Mouse (Mus musculus): ENCODE measurements around the gene Vmn2r112. TPM values are rescaled to one million over a fixed set of nuclear protein-coding genes. Genes with fewer than 3 reads are reported as not detected.
"Not testable (repeated sequence)": the region's sequence is repeated elsewhere in the genome, so short reads cannot be mapped to it uniquely, and the experiment has no call there.

Vmn2r112 gene
- polyA plus RNA-seq (2012; ENCODE audit: insufficient read depth, insufficient read length, low replicate concordance, missing spikeins) = not detected in 2 replicates

DNA sequence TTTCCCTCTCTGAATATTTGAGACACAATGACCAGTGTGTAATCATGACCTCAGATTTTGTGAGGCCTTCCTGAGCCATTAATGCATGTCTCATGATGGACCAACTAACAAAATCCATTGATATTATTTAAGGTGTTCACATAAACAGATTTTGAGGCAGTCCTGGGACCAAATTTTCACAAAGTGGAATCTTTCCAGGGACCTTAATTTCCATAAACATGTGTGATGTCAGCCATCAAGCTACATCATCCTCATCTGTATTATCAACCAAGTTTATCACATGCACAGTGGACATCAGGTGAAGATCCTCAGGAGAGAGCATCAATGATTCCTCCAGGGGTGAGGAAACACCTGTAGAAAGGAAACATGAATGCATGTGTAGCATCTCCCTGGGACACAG is at the start of gene Vmn2r112:
Gene Vmn2r112, plus strand, starts transcription at position 301 of the 400 bp plus-strand sequence.
- not testable (repeated sequence) for H3K4me1 ChIP-seq (ENCODE audit: control insufficient read depth, insufficient read depth, low read length); H3K4me3 ChIP-seq (ENCODE audit: insufficient read depth, low read depth, low read length); H3K27ac ChIP-seq (ENCODE audit: insufficient read depth, low read depth, low read length)

DNA sequence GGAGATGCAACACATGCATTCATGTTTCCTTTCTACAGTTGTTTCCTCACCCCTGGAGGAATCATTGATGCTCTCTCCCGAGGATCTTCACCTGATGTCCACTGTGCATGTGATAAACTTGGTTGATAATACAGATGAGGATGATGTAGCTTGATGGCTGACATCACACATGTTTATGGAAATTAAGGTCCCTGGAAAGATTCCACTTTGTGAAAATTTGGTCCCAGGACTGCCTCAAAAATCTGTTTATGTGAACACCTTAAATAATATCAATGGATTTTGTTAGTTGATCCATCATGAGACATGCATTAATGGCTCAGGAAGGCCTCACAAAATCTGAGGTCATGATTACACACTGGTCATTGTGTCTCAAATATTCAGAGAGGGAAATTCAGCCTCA is 27.4 kb upstream of the Vmn2r112 start, which contains the start of gene Vmn2r111:
Gene Vmn2r111, minus strand, starts transcription at position 101 of the 400 bp plus-strand sequence.
- not testable (repeated sequence) for H3K4me1 ChIP-seq (ENCODE audit: control insufficient read depth, insufficient read depth, low read length); H3K27ac ChIP-seq (ENCODE audit: insufficient read depth, low read depth, low read length); H3K4me3 ChIP-seq (ENCODE audit: insufficient read depth, low read depth, low read length)
- 52% methylated on average over 1 of the region's 1 CpGs for WGBS

DNA sequence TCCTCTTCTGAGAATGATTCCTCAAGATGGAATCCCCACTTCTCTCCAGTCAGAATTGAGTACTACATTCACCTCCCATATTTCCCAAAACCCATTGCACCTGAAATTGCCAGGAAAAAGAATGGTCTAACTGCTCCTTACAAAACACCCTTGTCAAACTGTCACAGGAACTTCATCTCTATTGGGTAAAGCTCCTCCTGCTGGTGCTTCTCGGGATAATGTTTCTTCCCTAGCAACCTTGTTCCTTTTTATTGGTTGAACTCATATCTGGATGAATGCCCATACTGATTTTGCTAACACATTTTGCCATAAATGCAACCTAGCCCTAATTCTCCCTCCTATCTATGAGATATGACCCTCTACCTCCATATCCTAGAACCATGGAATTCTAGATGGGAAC is 29.9 kb downstream of the Vmn2r112 start:
- H3K27ac ChIP-seq (ENCODE audit: insufficient read depth, low read depth, low read length) = no peak overlapping the region
- 72% methylated on average over 1 of the region's 1 CpGs for WGBS
- no peaks in the 10 kb centered on the region for H3K4me1 ChIP-seq (ENCODE audit: control insufficient read depth, insufficient read depth, low read length)
- no peak overlapping the region for H3K4me3 ChIP-seq (ENCODE audit: insufficient read depth, low read depth, low read length)
- TF ChIP-seq POLR2A (IDR thresholded peaks at IDR 0.05; ENCODE audit: insufficient read depth, low read depth, low read length) (no peak), CTCF (IDR thresholded peaks at IDR 0.05; ENCODE audit: insufficient read depth, low read depth, low read length) (no peak)

Other genes starting within 250 kb of the Vmn2r112 start
- gene Zfp944, start 239.6 kb upstream of the Vmn2r112 start, polyA plus RNA-seq (2012; ENCODE audit: insufficient read depth, insufficient read length, low replicate concordance, missing spikeins) = not detected in 2 replicates
- not detected in 2 replicates for gene Zfp758, start 239.5 kb upstream of the Vmn2r112 start, polyA plus RNA-seq (2012; ENCODE audit: insufficient read depth, insufficient read length, low replicate concordance, missing spikeins)
- gene Zfp946, start 176.7 kb upstream of the Vmn2r112 start, polyA plus RNA-seq (2012; ENCODE audit: insufficient read depth, insufficient read length, low replicate concordance, missing spikeins) = not detected in 2 replicates
- not detected in 2 replicates for gene Vmn2r111, start 27.5 kb upstream of the Vmn2r112 start, polyA plus RNA-seq (2012; ENCODE audit: insufficient read depth, insufficient read length, low replicate concordance, missing spikeins)

All from olfactory bulb, adult 2 months (tissue).